Mouse (Mus musculus) fibroblast of lung, adult 2 months (primary cell): ENCODE measurements around the gene Kcnip2.

Experiments used
- DNase-seq: peaks from one replicate; pipeline ENCODE4 v3.0.0-alpha.2; 2011; ENCODE audit warnings: low read depth

The Kcnip2 gene

DNA sequence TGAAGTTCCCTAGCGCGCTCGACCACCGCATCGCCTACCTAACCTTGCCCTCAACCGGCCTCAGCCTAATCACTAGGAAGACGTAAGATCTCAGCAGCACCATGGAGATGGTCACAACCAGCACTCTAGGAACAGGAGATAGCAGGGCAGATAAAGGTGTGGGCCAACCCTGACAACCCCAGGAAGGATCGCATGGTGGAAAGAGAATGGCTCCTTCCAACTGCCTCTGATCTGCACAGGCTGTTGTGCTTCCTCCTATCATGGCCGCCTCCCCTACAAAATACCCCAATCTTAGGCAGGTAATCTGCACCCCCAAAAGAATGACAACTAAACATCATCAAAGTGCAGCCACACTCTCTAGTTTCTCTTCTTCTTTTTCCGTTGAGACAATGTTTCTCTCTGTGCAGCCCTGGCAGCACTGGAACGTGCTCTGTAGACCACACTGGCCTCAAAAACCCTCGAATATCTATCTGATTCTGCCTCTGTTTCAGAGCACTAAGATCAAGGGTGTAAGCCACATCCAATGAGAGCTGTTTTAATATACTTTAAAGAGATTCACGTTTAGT, 35.4 kb downstream of the Kcnip2 start:
- DNase-seq: no peak

DNA sequence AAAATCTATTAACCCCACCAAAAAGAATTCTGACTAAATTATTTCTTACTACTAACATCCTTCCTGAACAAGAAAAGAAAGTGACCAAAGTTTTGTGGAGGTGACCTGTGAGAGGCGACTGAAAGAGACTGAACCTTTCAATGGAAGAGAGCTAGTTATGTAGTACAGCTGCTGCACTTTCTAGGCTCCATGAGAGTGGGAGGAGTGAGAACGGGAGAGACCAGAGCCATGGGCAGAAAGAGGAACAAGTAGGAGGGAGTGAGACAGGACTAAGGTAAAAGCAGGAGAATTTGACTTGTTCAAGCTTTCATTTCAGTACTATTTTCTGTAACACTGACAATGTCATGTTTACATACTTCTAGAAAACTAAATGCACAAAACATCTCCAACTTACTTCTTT, 40.4 kb downstream of the Kcnip2 start:
- no peak for DNase-seq

DNA sequence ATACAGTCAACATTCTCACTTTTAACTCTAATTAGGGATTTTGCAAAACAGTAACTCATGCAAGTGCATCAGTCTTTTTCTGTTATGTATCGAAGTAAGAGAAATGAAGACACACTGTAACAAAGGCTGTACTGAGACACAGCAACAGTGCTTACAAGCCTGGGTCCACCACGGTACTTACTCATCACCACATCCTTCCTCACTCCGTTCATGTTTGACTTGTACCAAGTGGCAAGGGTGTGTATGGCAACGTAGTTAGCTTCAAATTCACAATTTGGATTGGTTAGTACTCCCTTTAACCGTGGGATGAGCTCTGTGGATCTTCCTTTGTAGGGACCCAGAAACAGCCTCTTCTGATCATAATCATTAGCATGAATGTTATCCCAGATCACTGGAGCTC, 44.4 kb downstream of the Kcnip2 start:
- DNase-seq: no peak

DNA sequence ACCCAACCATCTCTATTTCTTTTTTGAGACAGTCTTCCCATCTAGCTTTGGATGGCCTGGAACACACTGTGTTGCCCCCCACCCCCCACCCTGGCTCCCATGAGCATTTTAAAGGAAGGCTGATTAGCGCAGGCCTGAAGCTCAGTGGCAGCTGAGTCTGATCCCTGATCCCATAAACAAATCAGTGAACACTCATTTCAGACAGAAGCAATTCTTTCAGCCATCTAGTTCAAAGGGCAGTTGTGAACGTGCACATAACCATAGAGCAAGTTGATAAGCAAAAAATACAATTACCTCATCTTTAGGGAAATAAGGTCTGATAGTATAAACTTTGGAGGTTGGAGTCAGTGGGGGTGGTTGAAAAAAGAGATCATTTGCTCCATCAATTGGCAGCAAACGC, 55.1 kb downstream of the Kcnip2 start:
- DNase-seq: no peak

DNA sequence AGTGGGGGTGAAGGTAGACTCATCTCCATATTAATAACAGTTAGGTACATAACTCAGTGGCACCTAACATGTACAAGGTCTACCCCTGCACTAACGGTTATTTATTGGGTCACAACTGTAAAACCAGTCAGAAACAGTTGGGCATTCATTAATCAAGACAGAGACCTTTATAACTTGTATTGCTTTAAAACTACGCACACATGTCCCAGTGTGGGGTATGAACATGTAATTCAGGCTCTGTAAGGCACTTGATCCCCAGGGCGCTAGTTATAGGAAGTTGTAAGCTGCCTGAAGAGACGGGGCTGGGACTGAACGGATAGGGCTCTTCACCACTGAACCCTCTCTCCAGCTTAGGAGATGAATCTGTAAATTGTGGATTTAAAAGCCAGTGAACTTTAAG, 57.2 kb downstream of the Kcnip2 start:
- no peak for DNase-seq

DNA sequence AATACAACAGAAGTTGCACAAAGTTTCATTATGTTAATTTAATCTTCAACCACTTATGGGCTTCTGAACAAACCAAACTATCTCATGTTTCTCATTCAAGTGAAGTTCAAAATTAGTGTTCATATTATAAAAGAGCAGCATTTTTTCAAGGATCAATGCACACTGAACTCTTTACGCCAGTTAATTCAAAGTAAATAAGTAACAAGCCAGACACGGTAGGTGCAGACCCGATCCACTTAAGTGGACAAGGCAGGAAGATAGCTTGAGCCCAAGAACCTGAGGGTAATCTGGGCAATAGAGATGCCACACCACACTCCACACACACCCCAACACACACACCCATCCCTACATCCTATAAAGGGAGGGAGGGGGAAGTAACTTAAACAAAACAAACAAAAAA, 62.3 kb downstream of the Kcnip2 start:
- no peak for DNase-seq

GRCm38 (mm10) chr19:45751881-45752280, 64.0 kb downstream of the Kcnip2 start:
- DNase-seq: no peak

DNA sequence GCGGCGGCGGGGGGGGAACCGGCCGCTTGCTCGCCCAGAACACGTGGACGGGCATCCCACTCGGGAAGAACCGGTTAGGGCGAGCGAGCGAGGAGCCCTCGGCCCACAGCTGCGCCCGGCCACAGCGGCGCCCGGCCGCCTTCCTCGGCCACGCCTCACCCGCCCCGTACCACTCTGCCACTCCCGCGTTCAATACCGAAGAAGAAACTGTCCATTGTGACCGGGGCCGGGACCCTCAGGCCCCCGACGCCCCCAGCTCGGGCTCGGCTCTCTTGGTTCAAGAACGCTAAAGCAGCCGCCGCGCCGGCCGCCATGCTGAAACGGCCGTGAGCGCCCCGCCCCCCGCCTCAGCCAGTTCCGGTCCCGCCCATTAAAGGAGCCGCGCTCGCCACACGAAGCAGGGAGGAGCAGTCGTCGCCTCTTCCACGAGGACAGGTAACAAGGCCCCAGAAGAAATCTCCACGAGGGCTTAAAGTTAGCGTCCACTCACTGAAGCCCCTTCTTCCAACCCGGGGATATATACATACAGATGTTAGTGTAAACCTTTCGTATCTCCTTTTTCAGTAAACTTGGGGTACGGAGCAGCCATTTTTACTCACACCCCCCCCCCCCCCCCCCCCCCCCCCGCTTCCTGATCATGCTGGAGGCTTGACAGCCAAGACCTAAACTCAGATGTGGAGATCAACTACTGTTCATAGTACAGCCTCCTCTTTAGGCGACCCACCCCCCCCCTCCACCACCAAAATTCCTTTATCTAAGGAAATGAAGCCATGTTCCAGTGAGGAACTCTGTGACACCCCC, 66.4 kb downstream of the Kcnip2 start, which contains the start of gene Npm3:
TSS of gene Npm3 (minus strand) at position 349 of the 801 bp plus-strand sequence.
- DNase-seq: peak; percentile 42

GRCm38 (mm10) chr19:45748691-45749242, 67.1 kb downstream of the Kcnip2 start:
- no peak for DNase-seq

- DNase-seq: no peak
These were observed 67.7 kb downstream of the Kcnip2 start for GRCm38 (mm10) chr19:45748206-45748605.

- DNase-seq: peak; percentile 67
These were observed 68.6 kb downstream of the Kcnip2 start for GRCm38 (mm10) chr19:45747028-45747867.

DNA sequence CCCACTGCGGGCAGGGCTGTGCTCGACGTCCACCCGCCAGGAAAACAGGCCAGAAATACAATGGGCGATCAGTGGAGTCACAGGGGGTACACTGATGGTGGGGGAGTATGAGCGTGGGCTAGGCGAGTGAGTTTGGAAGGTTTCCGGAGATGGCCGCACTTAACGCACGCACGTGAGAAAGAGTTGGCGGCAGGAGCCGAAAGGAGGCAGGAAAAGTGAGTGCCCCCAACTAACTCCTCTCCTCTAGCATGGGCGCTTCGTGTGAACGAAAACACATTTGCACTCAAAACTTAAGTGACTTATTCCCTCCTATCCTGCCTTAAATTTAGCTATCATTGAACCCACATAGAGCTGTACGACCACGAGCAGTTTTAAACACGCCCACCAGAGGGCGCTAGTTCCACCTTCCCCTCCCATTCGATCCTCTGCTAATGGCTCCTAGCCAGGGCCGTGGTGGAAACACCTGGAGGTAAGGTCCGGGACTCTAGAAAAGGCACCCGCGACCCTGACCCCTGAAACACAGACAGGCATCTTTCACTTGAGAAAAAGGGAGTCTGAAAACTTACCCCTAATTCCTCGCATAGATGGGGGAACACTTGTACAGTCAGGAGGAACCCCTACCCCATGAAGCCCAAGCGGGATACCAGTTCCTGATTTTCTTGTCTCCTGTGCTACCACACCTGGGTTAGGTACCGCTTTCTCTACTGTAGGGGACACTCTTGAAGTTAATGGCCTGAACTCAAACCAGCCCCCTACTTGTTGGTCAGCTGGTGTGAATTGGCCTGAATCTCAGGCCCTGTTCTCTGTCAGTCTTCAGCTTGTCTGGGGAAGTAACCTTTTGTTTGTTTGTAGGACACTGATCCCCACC, 69.5 kb downstream of the Kcnip2 start:
- peak; percentile 22 for DNase-seq

DNA sequence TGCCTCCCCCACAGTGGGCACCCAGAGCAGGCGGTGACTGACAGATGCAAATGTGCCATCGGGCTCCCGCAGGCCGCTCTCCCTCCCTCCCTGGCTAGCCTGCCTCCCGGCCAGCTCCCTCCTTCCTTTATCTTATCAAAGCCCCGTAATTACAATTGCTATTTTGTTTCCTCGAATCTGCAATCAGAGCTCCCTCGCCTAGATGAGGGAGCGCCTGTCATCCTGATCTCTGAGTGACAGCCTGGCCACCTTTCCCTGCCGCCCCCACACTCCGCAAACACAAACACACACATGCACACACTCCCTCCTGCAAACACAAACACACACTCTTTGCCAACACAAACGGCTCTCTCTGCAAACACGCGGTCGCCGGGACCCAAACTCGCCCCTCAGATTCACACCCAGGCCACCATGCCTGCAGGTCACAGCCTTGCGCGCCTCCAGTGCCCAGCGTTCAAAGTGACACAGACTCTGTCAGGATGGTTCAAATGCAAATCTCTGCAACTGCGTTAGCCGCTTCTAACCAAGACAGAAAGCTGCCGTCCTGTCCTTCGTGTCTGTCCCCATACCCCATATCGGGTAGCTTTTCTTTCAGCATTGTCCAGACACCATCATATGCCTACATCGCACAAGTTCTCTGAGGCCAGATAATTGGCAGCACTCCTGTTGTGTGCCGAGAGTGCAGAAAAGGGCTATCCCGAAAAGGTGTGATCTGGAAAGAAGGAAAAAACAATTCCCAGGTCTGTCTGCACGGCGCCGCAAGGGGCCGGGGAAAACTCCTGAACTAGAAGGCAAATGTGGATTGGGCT, 70.3 kb downstream of the Kcnip2 start:
- no peak for DNase-seq

- no peak for DNase-seq
These were observed 72.2 kb downstream of the Kcnip2 start for GRCm38 (mm10) chr19:45743619-45744018.

DNA sequence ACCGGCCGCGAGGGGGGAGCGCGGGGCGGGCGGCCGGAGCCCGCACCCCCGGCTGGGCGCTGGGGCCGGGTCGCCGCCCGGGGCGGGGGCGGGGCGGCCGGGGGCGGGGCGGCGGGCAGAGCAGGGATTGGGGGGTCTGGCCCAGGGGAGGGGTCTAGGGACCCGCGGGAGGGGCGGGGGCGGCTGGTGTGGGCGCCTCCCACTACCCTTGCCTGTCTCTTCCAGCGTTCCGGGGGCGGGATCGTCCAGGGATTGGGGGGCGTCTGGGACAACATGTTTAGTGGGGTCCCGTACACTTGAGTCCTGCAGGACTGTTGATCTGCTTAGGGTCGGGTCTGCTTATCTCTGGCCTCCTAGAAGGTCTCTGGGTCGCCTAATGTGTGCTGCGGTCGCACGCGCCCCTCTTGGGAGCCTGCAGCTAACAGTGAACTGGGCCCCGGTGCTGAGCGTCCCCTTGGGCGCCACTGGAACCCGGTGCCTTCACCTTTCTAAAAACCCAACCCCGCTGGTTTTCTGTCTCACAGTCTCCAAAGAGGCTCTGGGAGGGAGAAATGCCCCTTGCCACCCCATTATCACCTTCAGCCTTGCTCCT, 72.8 kb downstream of the Kcnip2 start:
- DNase-seq: no peak

DNA sequence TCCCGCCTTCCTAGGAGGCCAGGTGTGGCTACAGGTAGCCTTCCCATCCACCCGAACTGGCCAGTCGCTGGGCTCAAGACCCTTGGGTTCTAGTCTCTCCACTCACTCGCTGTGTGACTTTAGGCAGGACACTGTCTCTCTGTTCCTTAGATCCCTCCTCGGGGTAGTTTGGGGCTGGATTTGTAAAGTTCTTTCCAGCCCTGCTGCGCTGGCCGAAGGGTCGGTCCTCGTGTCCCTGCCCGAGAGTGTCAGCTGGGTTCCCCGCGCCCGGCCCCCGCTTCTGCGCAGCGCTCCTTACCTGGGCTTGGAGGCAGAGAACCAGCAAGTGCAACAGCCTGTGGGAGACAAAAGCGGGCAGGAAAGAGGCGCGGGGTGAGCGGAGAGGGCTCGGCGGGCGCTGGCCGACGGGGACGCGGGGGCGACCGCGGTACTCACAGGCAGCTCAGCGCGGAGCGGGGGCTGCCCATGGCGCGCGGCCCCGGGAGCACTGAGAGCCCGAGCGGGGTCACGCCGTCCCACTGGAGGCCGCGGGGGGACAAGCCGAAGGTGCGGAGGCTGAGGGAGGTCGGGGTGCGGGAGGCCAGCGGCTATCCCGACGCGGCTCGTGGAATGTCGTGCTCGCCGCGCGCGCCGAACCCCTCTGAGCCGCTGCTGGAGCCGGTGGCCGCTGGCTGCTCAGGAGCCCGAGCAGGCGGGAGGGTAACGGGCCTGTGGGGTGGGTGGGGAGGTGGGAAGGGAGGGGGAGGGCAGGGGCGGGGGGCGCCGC, 73.5 kb downstream of the Kcnip2 start, which contains the start of gene Fgf8:
TSS of gene Fgf8 (minus strand) at position 698 of the 766 bp plus-strand sequence.
- DNase-seq: no peak
